Mouse (Mus musculus) MEL (cell line): Measurements from ENCODE around the gene Ankrd33b. TPM values are rescaled to one million over a fixed set of nuclear protein-coding genes. Genes with fewer than 3 reads are reported as not detected.

Source experiments
- DNase-seq: peaks from one replicate; pipeline ENCODE4 v3.0.0; 2011; ENCODE audit warnings: low read depth, low spot score
- H3K27ac ChIP-seq: 2 replicates; pipeline ENCODE4 v1.5.1; 2012; ENCODE audit warnings: low read depth, mild to moderate bottlenecking, control low read depth, low read length, moderate library complexity; ENCODE audit not compliant: control insufficient read depth
- H3K27me3 ChIP-seq, 2 experiments: fragments of 150-350 bp in 1 of 2; sonication (generic) in 1 of 2; 2 replicates each; pipeline ENCODE4 v1.6.1; 2012; ENCODE audit warnings: low read length in 2 of 2, mild to moderate bottlenecking in 2 of 2, improper control_type of control experiment in 1 of 2, moderate library complexity in 1 of 2; ENCODE audit not compliant: insufficient read depth in 2 of 2, control insufficient read depth in 1 of 2
- H3K36me3 ChIP-seq, 2 experiments: 2 replicates each; pipeline ENCODE4 v1.6.1; 2012 to 2014; ENCODE audit warnings: low read length in 2 of 2, improper control_type of control experiment in 1 of 2, inconsistent platforms in 1 of 2, mild to moderate bottlenecking in 1 of 2; ENCODE audit not compliant: insufficient read depth in 2 of 2, control insufficient read depth in 1 of 2
- H3K4me1 ChIP-seq, 2 experiments: fragments of 150-350 bp in 1 of 2; sonication (generic) in 1 of 2; 2 replicates each; pipeline ENCODE4 v1.6.1; 2012; ENCODE audit warnings: low read length in 2 of 2, improper control_type of control experiment in 1 of 2, mild to moderate bottlenecking in 1 of 2; ENCODE audit not compliant: insufficient read depth in 2 of 2, control insufficient read depth in 1 of 2
- H3K4me3 ChIP-seq, 2 experiments: fragments of 150-350 bp in 1 of 2; sonication (generic) in 1 of 2; 2 replicates each; pipeline ENCODE4 v1.5.1; 2012; ENCODE audit warnings: low read depth in 2 of 2, low read length in 2 of 2, mild to moderate bottlenecking in 2 of 2, moderate library complexity in 2 of 2, control low read depth in 1 of 2, improper control_type of control experiment in 1 of 2; ENCODE audit not compliant: control insufficient read depth in 1 of 2, insufficient read depth in 1 of 2
- H3K79me2 ChIP-seq: 2 replicates; pipeline ENCODE4 v1.6.1; 2012; ENCODE audit warnings: mild to moderate bottlenecking, low read length, moderate library complexity; ENCODE audit not compliant: control insufficient read depth, poor library complexity, insufficient read depth
- H3K9ac ChIP-seq: 2 replicates; pipeline ENCODE4 v1.6.1; 2012; ENCODE audit warnings: low read depth, mild to moderate bottlenecking, control low read depth, low read length, moderate library complexity; ENCODE audit not compliant: control insufficient read depth, poor library complexity, severe bottlenecking
- H3K9me3 ChIP-seq: fragments of 150-350 bp; sonication (generic); replicated peaks from 2 replicates; pipeline ENCODE4 v1.6.1; 2012; ENCODE audit warnings: mild to moderate bottlenecking, low read length, improper control_type of control experiment, moderate library complexity; ENCODE audit not compliant: insufficient read depth
- BHLHE40 ChIP-seq: IDR thresholded peaks from 2 replicates; pipeline ENCODE4 v1.6.1; 2012; ENCODE audit warnings: low read depth, mild to moderate bottlenecking, inconsistent platforms, low read length, improper control_type of control experiment, borderline replicate concordance
- CHD2 ChIP-seq: IDR thresholded peaks from 2 replicates; pipeline ENCODE4 v1.6.1; 2011; ENCODE audit warnings: low read length, improper control_type of control experiment
- CTCF ChIP-seq, 3 experiments: IDR thresholded peaks in 2 of 3; conservative IDR thresholded peaks in 1 of 3; 2 replicates each; pipeline ENCODE4 v1.5.1; 2011 to 2012; ENCODE audit warnings: low read length in 3 of 3, low read depth in 2 of 3, mild to moderate bottlenecking in 2 of 3, improper control_type of control experiment in 1 of 3, inconsistent platforms in 1 of 3, mixed read lengths in 1 of 3, moderate library complexity in 1 of 3; ENCODE audit not compliant: control insufficient read depth in 1 of 3, insufficient read depth in 1 of 3, poor library complexity in 1 of 3, severe bottlenecking in 1 of 3
- E2F4 ChIP-seq: IDR thresholded peaks from 2 replicates; pipeline ENCODE4 v1.6.1; 2011; ENCODE audit warnings: low read depth, low read length, improper control_type of control experiment, borderline replicate concordance
- ELF1 ChIP-seq: IDR thresholded peaks from 2 replicates; pipeline ENCODE4 v1.6.1; 2014; ENCODE audit warnings: low read depth, mild to moderate bottlenecking, inconsistent platforms, low read length, improper control_type of control experiment, moderate library complexity
- EP300 ChIP-seq, 2 experiments: IDR thresholded peaks; 2 replicates each; pipeline ENCODE4 v1.6.1; 2011; ENCODE audit warnings: improper control_type of control experiment in 2 of 2, low read length in 2 of 2, low read depth in 1 of 2, mild to moderate bottlenecking in 1 of 2
- GABPA ChIP-seq: IDR thresholded peaks from 2 replicates; pipeline ENCODE4 v1.6.1; 2012; ENCODE audit warnings: low read depth, mild to moderate bottlenecking, inconsistent platforms, low read length, improper control_type of control experiment, moderate library complexity
- MEF2A ChIP-seq: IDR thresholded peaks from 2 replicates; pipeline ENCODE4 v1.6.1; 2014; ENCODE audit warnings: low read depth, mild to moderate bottlenecking, inconsistent platforms, low read length, improper control_type of control experiment; ENCODE audit not compliant: poor library complexity, insufficient replicate concordance, severe bottlenecking; ENCODE audit errors: extremely low read depth
- MXI1 ChIP-seq: IDR thresholded peaks from 2 replicates; pipeline ENCODE4 v1.6.1; 2011; ENCODE audit warnings: mild to moderate bottlenecking, low read depth, low read length, improper control_type of control experiment
- MYB ChIP-seq: IDR thresholded peaks from 2 replicates; pipeline ENCODE4 v1.6.1; 2011; ENCODE audit warnings: mild to moderate bottlenecking, low read depth, low read length, improper control_type of control experiment
- NELFE ChIP-seq: IDR thresholded peaks from 2 replicates; pipeline ENCODE4 v1.6.1; 2011; ENCODE audit warnings: low read depth, low read length, improper control_type of control experiment
- POLR2AphosphoS5 ChIP-seq: IDR thresholded peaks from 2 replicates; pipeline ENCODE4 v1.6.1; 2012; ENCODE audit warnings: low read depth, borderline replicate concordance, mild to moderate bottlenecking, inconsistent platforms, low read length, moderate library complexity, mixed read lengths
- RCOR1 ChIP-seq: IDR thresholded peaks from 2 replicates; pipeline ENCODE4 v1.6.1; 2012; ENCODE audit warnings: low read depth, mild to moderate bottlenecking, inconsistent platforms, low read length, improper control_type of control experiment
- SMC3 ChIP-seq: IDR thresholded peaks from 2 replicates; pipeline ENCODE4 v1.6.1; 2011; ENCODE audit warnings: low read depth, low read length, improper control_type of control experiment
- TCF12 ChIP-seq: IDR thresholded peaks from 2 replicates; pipeline ENCODE4 v1.6.1; 2014; ENCODE audit warnings: low read depth, mild to moderate bottlenecking, inconsistent platforms, low read length, improper control_type of control experiment, moderate library complexity
- USF2 ChIP-seq, 2 experiments: IDR thresholded peaks; 2 replicates each; pipeline ENCODE4 v1.6.1; 2011 to 2012; ENCODE audit warnings: improper control_type of control experiment in 2 of 2, low read length in 2 of 2, borderline replicate concordance in 1 of 2, inconsistent platforms in 1 of 2, low read depth in 1 of 2, mild to moderate bottlenecking in 1 of 2; ENCODE audit not compliant: insufficient read depth in 1 of 2
- ZC3H11A ChIP-seq: IDR thresholded peaks from 2 replicates; pipeline ENCODE4 v1.6.1; 2012; ENCODE audit warnings: low read depth, mild to moderate bottlenecking, inconsistent platforms, low read length, improper control_type of control experiment
- ZKSCAN1 ChIP-seq: IDR thresholded peaks from 2 replicates; pipeline ENCODE4 v1.6.1; 2012; ENCODE audit warnings: low read depth, mild to moderate bottlenecking, inconsistent platforms, low read length, improper control_type of control experiment, moderate library complexity
- ZMIZ1 ChIP-seq: IDR thresholded peaks from 2 replicates; pipeline ENCODE4 v1.6.1; 2012; ENCODE audit warnings: low read depth, mild to moderate bottlenecking, inconsistent platforms, low read length, improper control_type of control experiment, moderate library complexity
- ZNF384 ChIP-seq: IDR thresholded peaks from 2 replicates; pipeline ENCODE4 v1.6.1; 2012; ENCODE audit warnings: low read depth, mild to moderate bottlenecking, inconsistent platforms, low read length, improper control_type of control experiment
- polyA plus RNA-seq, 2 experiments: library from polyadenylated mRNA; stranded (reverse) in 1 of 2; unstranded in 1 of 2; fragments of >175 nt in 1 of 2; fragments of >200 nt in 1 of 2; gene quantifications; 2 replicates each; pipeline versions ENCODE4 v1.2.1 to v1.2.4; 2012; ENCODE audit warnings: low replicate concordance in 2 of 2, low read depth in 1 of 2; ENCODE audit not compliant: insufficient read length in 2 of 2, insufficient read depth in 1 of 2, missing spikeins in 1 of 2
- total RNA-seq: library from RNA; depleted of rRNA; stranded (reverse); fragments of 300-350 nt; gene quantifications from 2 replicates; pipeline ENCODE4 v1.2.3, GENCODE M21; 2012

The Ankrd33b gene
- total and polyA plus RNA-seq, 3 experiments, result 11.1 to 16.1 TPM; not detected in 1

- H3K27me3 ChIP-seq, result no peaks in the 10 kb centered on the region
- TF ChIP-seq USF2 (IDR thresholded peaks at IDR 0.05; ENCODE audit: borderline replicate concordance in 1 of 2, insufficient read depth in 1 of 2, low read depth in 1 of 2, low read length in 2 of 2) (no peak), BHLHE40 (no peak), ZKSCAN1 (no peak), CHD2 (no peak), TCF12 (no peak), MYB (no peak), MEF2A (no peak), CTCF (IDR thresholded peaks at IDR 0.05 in 2 of 3, conservative IDR thresholded peaks at IDR 0.05 in 1 of 3; ENCODE audit: control insufficient read depth in 1 of 3, insufficient read depth in 1 of 3, low read depth in 2 of 3, low read length in 3 of 3, poor library complexity in 1 of 3, severe bottlenecking in 1 of 3) (no peak), POLR2AphosphoS5 (no peak), E2F4 (no peak), NELFE (no peak), ELF1 (no peak), RCOR1 (no peak), ZMIZ1 (no peak), MXI1 (no peak), ZNF384 (no peak), GABPA (no peak), ZC3H11A (no peak), EP300 (IDR thresholded peaks at IDR 0.05; ENCODE audit: low read depth in 1 of 2, low read length in 2 of 2) (no peak)
- TF ChIP-seq, all 39 proteins: peak for 0
- no peak overlapping the region for H3K9ac ChIP-seq
- H3K27ac ChIP-seq, result no peak overlapping the region
- no peaks in the 10 kb centered on the region for H3K4me1 ChIP-seq
- DNase-seq, result no peak
- H3K4me3 ChIP-seq, result no peak overlapping the region
- H3K36me3 ChIP-seq, result no peaks in the 10 kb centered on the region
- no peaks in the 10 kb centered on the region for H3K79me2 ChIP-seq
- H3K9me3 ChIP-seq, result no peaks in the 10 kb centered on the region
Measured at GRCm38 (mm10) chr15:31393402-31393801, 25.9 kb upstream of the Ankrd33b start.

GRCm38 (mm10) chr15:31392705-31393104 is 25.2 kb upstream of the Ankrd33b start:
- no peak overlapping the region for H3K4me3 ChIP-seq
- no peaks in the 10 kb centered on the region for H3K4me1 ChIP-seq
- no peak for TF ChIP-seq ELF1
- no peak for TF ChIP-seq E2F4
- TF ChIP-seq CTCF (IDR thresholded peaks at IDR 0.05 in 2 of 3, conservative IDR thresholded peaks at IDR 0.05 in 1 of 3; ENCODE audit: control insufficient read depth in 1 of 3, insufficient read depth in 1 of 3, low read depth in 2 of 3, low read length in 3 of 3, poor library complexity in 1 of 3, severe bottlenecking in 1 of 3), result no peak
- no peak for TF ChIP-seq SMC3
- H3K27ac ChIP-seq, result no peak overlapping the region
- H3K27me3 ChIP-seq, result no peaks in the 10 kb centered on the region
- H3K9ac ChIP-seq, result no peak overlapping the region
- H3K36me3 ChIP-seq, result no peaks in the 10 kb centered on the region
- DNase-seq, result no peak
- no peaks in the 10 kb centered on the region for H3K9me3 ChIP-seq
- no peaks in the 10 kb centered on the region for H3K79me2 ChIP-seq
